ENCODE assay signal across 9 mouse cellular contexts in genomic region chr11:76916539-76917229, GRCm38 (mm10). TPM values are rescaled to one million over a fixed set of nuclear protein-coding genes. Genes with fewer than 3 reads are reported as not detected.
A peak's percentile ranks its signal among the peaks of the same experiment; 100 is the strongest.
DNase-seq lines count a peak whose midpoint lies in the region; ATAC-seq lines count a peak whose summit lies in the region.
"Had no signal": no experiment of that assay in that cellular context is flagged by ENCODE, and none has a peak within 500 bp of the region (broad histone marks: within the 10 kb centered on the region; RNA-seq: fewer than 3 reads in every experiment).

No protein-coding gene starts in this region.

- DNase-seq in lung, adult 18-20 months: no peak
- peak; percentile 47 for DNase-seq in brain, adult 2 months (ENCODE audit: low read depth, low spot score)
- DNase-seq in kidney, postnatal 14 days: peak; percentile 50
- peak; percentile 24 for DNase-seq in retina, embryonic 14.5 days (ENCODE audit: low spot score)
- no peak for DNase-seq in urinary bladder, postnatal 14 days (ENCODE audit: low spot score)
- DNase-seq in spleen, postnatal 10 days (ENCODE audit: low spot score in 2 of 2): no peak
- DNase-seq: cerebellum, postnatal 36 days had no signal

- H3K4me3 ChIP-seq in lung, embryonic 15.5 days: no peak overlapping the region
- no peak overlapping the region for H3K4me3 ChIP-seq in forebrain, embryonic 15.5 days

- ATAC-seq in lung, embryonic 15.5 days (ENCODE audit: borderline replicate concordance, extremely low read depth, low FRiP score, low TSS enrichment): 0 out of 2 replicates have a peak, but pooled peaks have one; percentile 63
- no peak for ATAC-seq in forebrain, embryonic 15.5 days (replicated peaks)

- H3K9me3 ChIP-seq in lung, embryonic 15.5 days: no peaks in the 10 kb centered on the region
- H3K9me3 ChIP-seq in forebrain, embryonic 15.5 days: no peaks in the 10 kb centered on the region

- H3K4me2 ChIP-seq in lung, embryonic 15.5 days: peak overlapping the region; percentile 3; the same call in 1 of the 2 replicates
- H3K4me2 ChIP-seq in forebrain, embryonic 15.5 days (replicated peaks): no peak overlapping the region

- no peaks in the 10 kb centered on the region for H3K27me3 ChIP-seq in lung, embryonic 15.5 days
- no peaks in the 10 kb centered on the region for H3K27me3 ChIP-seq in forebrain, embryonic 15.5 days

- WGBS in lung, embryonic 15.5 days: 22% methylated on average over 13 of the region's 13 CpGs
- 47% methylated on average over 13 of the region's 13 CpGs for WGBS in forebrain, embryonic 15.5 days

- H3K36me3 ChIP-seq in lung, embryonic 15.5 days: no peaks in the 10 kb centered on the region
- no peaks in the 10 kb centered on the region for H3K36me3 ChIP-seq in forebrain, embryonic 15.5 days

- no peak overlapping the region for H3K9ac ChIP-seq in lung, embryonic 15.5 days
- no peak overlapping the region for H3K9ac ChIP-seq in forebrain, embryonic 15.5 days (replicated peaks)

- no peak overlapping the region for H3K27ac ChIP-seq in lung, embryonic 15.5 days
- H3K27ac ChIP-seq in forebrain, embryonic 15.5 days (replicated peaks): no peak overlapping the region

- H3K4me1 ChIP-seq in lung, embryonic 15.5 days: peaks cover 37% of the 10 kb centered on the region
- H3K4me1 ChIP-seq in forebrain, embryonic 15.5 days: peaks cover 14% of the 10 kb centered on the region

RNA-seq across cellular contexts. Expression of gene Blmh, which starts 7.9 kb away (rescaled TPM):
- polyA plus RNA-seq in lung, embryonic 15.5 days (2015; fragmentation: Nextera tagmentation; extraction: Ambion mirVana): 179 and 181 TPM in 2 replicates
- polyA plus RNA-seq in forebrain, embryonic 15.5 days (2015; fragmentation: Nextera tagmentation; extraction: Ambion mirVana): 128 and 134 TPM in 2 replicates

RNA-seq across cellular contexts. Expression of gene Tmigd1, which starts 14.7 kb away (rescaled TPM):
- 0.14 and 0.24 TPM in 2 replicates for polyA plus RNA-seq in lung, embryonic 15.5 days (2015; fragmentation: Nextera tagmentation; extraction: Ambion mirVana)
- polyA plus RNA-seq in forebrain, embryonic 15.5 days (2015; fragmentation: Nextera tagmentation; extraction: Ambion mirVana): not detected in 2 replicates

Comparison
In these comparisons a context has a peak if more than half of its experiments do, and no peak if none do; other contexts are left out.
1. DNase-seq: peak in brain, adult 2 months (single experiment), kidney, postnatal 14 days (single experiment) and retina, embryonic 14.5 days (single experiment); none in lung, adult 18-20 months (0 of 2), urinary bladder, postnatal 14 days (single experiment) and spleen, postnatal 10 days (0 of 2).